Mouse (Mus musculus) neural tube, embryonic 15.5 days (tissue): ENCODE results near the gene Oxt. TPM values are rescaled to one million over a fixed set of nuclear protein-coding genes. Genes with fewer than 3 reads are reported as not detected.
A peak's percentile ranks its signal among the peaks of the same experiment; 100 is the strongest.

ENCODE experiments used
- ATAC-seq: fragments of 200-750 bp; cut with Nextera tagmentation; 2 replicates; pipeline ENCODE4 v1.8.0; 2017; ENCODE audit warnings: mild to moderate bottlenecking, moderate TSS enrichment, moderate library complexity; ENCODE audit not compliant: low FRiP score
- H3K27ac ChIP-seq: fragments of 300-500 bp; sonication (generic); replicated peaks from 2 replicates; pipeline ENCODE4 v1.5.1; 2015; ENCODE audit warnings: mild to moderate bottlenecking, inconsistent platforms
- H3K27me3 ChIP-seq: fragments of 300-500 bp; sonication (generic); replicated peaks from 2 replicates; pipeline ENCODE4 v1.6.1; 2015; ENCODE audit warnings: inconsistent platforms
- H3K36me3 ChIP-seq: fragments of 300-500 bp; sonication (generic); 2 replicates; pipeline ENCODE4 v1.6.1; 2015; ENCODE audit warnings: inconsistent platforms
- H3K4me1 ChIP-seq: fragments of 300-500 bp; sonication (generic); 2 replicates; pipeline ENCODE4 v1.6.1; 2015; ENCODE audit warnings: inconsistent platforms
- H3K4me2 ChIP-seq: fragments of 300-500 bp; sonication (generic); 2 replicates; pipeline ENCODE4 v1.6.1; 2015; ENCODE audit warnings: inconsistent platforms, mild to moderate bottlenecking, moderate library complexity
- H3K4me3 ChIP-seq: fragments of 300-500 bp; sonication (generic); replicated peaks from 2 replicates; pipeline ENCODE4 v1.5.1; 2015; ENCODE audit warnings: mild to moderate bottlenecking, inconsistent platforms
- H3K9ac ChIP-seq: fragments of 300-500 bp; sonication (generic); replicated peaks from 2 replicates; pipeline ENCODE4 v1.6.1; 2015; ENCODE audit warnings: mild to moderate bottlenecking, inconsistent platforms
- H3K9me3 ChIP-seq: fragments of 300-500 bp; sonication (generic); replicated peaks from 2 replicates; pipeline ENCODE4 v1.6.1; 2016; ENCODE audit warnings: inconsistent platforms
- WGBS: fragments of 180-500 bp; shearing (Covaris S2); methylation state at CpG from one replicate; pipeline ENCODE4 v1.1.7; 2015; ENCODE audit warnings: mixed read lengths; 5-methylcytosine and 5-hydroxymethylcytosine counted together
- polyA plus RNA-seq: library from polyadenylated mRNA; unstranded; fragments of >200 nt; fragmentation: Nextera tagmentation; extraction: Ambion mirVana; gene quantifications from 2 replicates; pipeline ENCODE4 v1.2.1, GENCODE M21; 2015

Gene Oxt
- polyA plus RNA-seq, 1 experiment from 2014 or later, result not detected

GRCm38 (mm10) chr2:130579791-130580190 is 3.8 kb downstream of the Oxt start:
- ATAC-seq, result no peak
- no peak overlapping the region for H3K9ac ChIP-seq
- no peaks in the 10 kb centered on the region for H3K9me3 ChIP-seq
- H3K4me1 ChIP-seq, result peaks cover 31% of the 10 kb centered on the region
- H3K27ac ChIP-seq, result no peak overlapping the region
- H3K27me3 ChIP-seq, result peaks cover 91% of the 10 kb centered on the region
- H3K4me3 ChIP-seq, result no peak overlapping the region
- 6% methylated on average over 8 of the region's 8 CpGs for WGBS
- H3K4me2 ChIP-seq, result no peak overlapping the region
- H3K36me3 ChIP-seq, result no peaks in the 10 kb centered on the region

GRCm38 (mm10) chr2:130581201-130581600 is 5.2 kb downstream of the Oxt start:
- Histone ChIP-seq H3K36me3 (no peaks in the 10 kb centered on the region), H3K4me3 (peak overlapping the region; percentile 32), H3K4me2 (peak overlapping the region; percentile 54), H3K4me1 (peaks cover 28% of the 10 kb centered on the region), H3K9me3 (no peaks in the 10 kb centered on the region), H3K27ac (no peak overlapping the region), H3K27me3 (peaks cover 77% of the 10 kb centered on the region), H3K9ac (no peak overlapping the region)
- 3% methylated on average over 16 of the region's 16 CpGs for WGBS
- no peak for ATAC-seq

- WGBS, result 37% methylated on average over 10 of the region's 10 CpGs
- Histone ChIP-seq H3K4me1 (peaks cover 18% of the 10 kb centered on the region), H3K9ac (no peak within 1 kb of the TSS), H3K27ac (no peak within 1 kb of the TSS), H3K9me3 (no peaks in the 10 kb centered on the region), H3K4me2 (peak within 1 kb of the TSS; percentile 54; the same call in 1 of the 2 replicates), H3K36me3 (no peaks in the 10 kb centered on the region), H3K27me3 (peaks cover 64% of the 10 kb centered on the region), H3K4me3 (no peak within 1 kb of the TSS)
- no peak for ATAC-seq
Measured at GRCm38 (mm10) chr2:130582552-130582951, 6.6 kb downstream of the Oxt start, which contains the start of gene Avp. Avp (minus strand) TSS chr2:130582554.

- Histone ChIP-seq H3K4me2 (no peak overlapping the region), H3K27me3 (peaks cover 50% of the 10 kb centered on the region), H3K9me3 (no peaks in the 10 kb centered on the region), H3K9ac (no peak overlapping the region), H3K36me3 (no peaks in the 10 kb centered on the region), H3K27ac (no peak overlapping the region), H3K4me1 (peaks cover 15% of the 10 kb centered on the region), H3K4me3 (no peak overlapping the region)
- 81% methylated on average over 10 of the region's 10 CpGs for WGBS
- no peak for ATAC-seq
Measured at GRCm38 (mm10) chr2:130583902-130584560, 8.1 kb downstream of the Oxt start.

- peaks cover 10% of the 10 kb centered on the region for H3K36me3 ChIP-seq
- H3K4me3 ChIP-seq, result no peak overlapping the region
- no peak overlapping the region for H3K4me2 ChIP-seq
- H3K9me3 ChIP-seq, result no peaks in the 10 kb centered on the region
- H3K27me3 ChIP-seq, result peaks cover 30% of the 10 kb centered on the region
- H3K4me1 ChIP-seq, result peaks cover 1% of the 10 kb centered on the region
- H3K9ac ChIP-seq, result no peak overlapping the region
- H3K27ac ChIP-seq, result no peak overlapping the region
- ATAC-seq, result no peak
- 88% methylated on average over 6 of the region's 6 CpGs for WGBS
Measured at GRCm38 (mm10) chr2:130586016-130586415, 10.0 kb downstream of the Oxt start.

GRCm38 (mm10) chr2:130588373-130588772 is 12.4 kb downstream of the Oxt start:
- 87% methylated on average over 2 of the region's 2 CpGs for WGBS
- ATAC-seq, result no peak
- no peak overlapping the region for H3K9ac ChIP-seq
- H3K9me3 ChIP-seq, result no peaks in the 10 kb centered on the region
- no peak overlapping the region for H3K4me3 ChIP-seq
- H3K27ac ChIP-seq, result no peak overlapping the region
- H3K27me3 ChIP-seq, result 0 out of 2 replicates have a peak, but pooled peaks cover 8% of the 10 kb centered on the region
- peaks cover 18% of the 10 kb centered on the region for H3K36me3 ChIP-seq
- no peak overlapping the region for H3K4me2 ChIP-seq
- no peaks in the 10 kb centered on the region for H3K4me1 ChIP-seq

GRCm38 (mm10) chr2:130589157-130589556 is 13.2 kb downstream of the Oxt start:
- Histone ChIP-seq H3K36me3 (peaks cover 18% of the 10 kb centered on the region), H3K27ac (no peak overlapping the region), H3K9me3 (no peaks in the 10 kb centered on the region), H3K4me2 (no peak overlapping the region), H3K4me3 (no peak overlapping the region), H3K9ac (no peak overlapping the region), H3K27me3 (no peaks in the 10 kb centered on the region), H3K4me1 (no peaks in the 10 kb centered on the region)
- ATAC-seq, result no peak
- 59% methylated on average over 4 of the region's 4 CpGs for WGBS

GRCm38 (mm10) chr2:130589761-130590160 is 13.8 kb downstream of the Oxt start:
- no peaks in the 10 kb centered on the region for H3K4me1 ChIP-seq
- no peak for ATAC-seq
- H3K4me2 ChIP-seq, result no peak overlapping the region
- peaks cover 20% of the 10 kb centered on the region for H3K36me3 ChIP-seq
- H3K9me3 ChIP-seq, result no peaks in the 10 kb centered on the region
- H3K9ac ChIP-seq, result no peak overlapping the region
- H3K27ac ChIP-seq, result no peak overlapping the region
- WGBS, result 94% methylated on average over 2 of the region's 2 CpGs
- H3K4me3 ChIP-seq, result no peak overlapping the region
- H3K27me3 ChIP-seq, result no peaks in the 10 kb centered on the region

- 97% methylated on average over 2 of the region's 2 CpGs for WGBS
- peaks cover 29% of the 10 kb centered on the region for H3K36me3 ChIP-seq
- ATAC-seq, result no peak
- no peaks in the 10 kb centered on the region for H3K27me3 ChIP-seq
- H3K9ac ChIP-seq, result no peak overlapping the region
- H3K9me3 ChIP-seq, result no peaks in the 10 kb centered on the region
- no peak overlapping the region for H3K4me3 ChIP-seq
- no peak overlapping the region for H3K27ac ChIP-seq
- H3K4me2 ChIP-seq, result no peak overlapping the region
- H3K4me1 ChIP-seq, result no peaks in the 10 kb centered on the region
Measured at GRCm38 (mm10) chr2:130591016-130591415, 15.0 kb downstream of the Oxt start.

- ATAC-seq, result no peak
- Histone ChIP-seq H3K9ac (no peak overlapping the region), H3K4me1 (no peaks in the 10 kb centered on the region), H3K27me3 (no peaks in the 10 kb centered on the region), H3K27ac (no peak overlapping the region), H3K36me3 (peaks cover 55% of the 10 kb centered on the region), H3K4me3 (no peak overlapping the region), H3K4me2 (no peak overlapping the region), H3K9me3 (no peaks in the 10 kb centered on the region)
- WGBS, result 92% methylated on average over 1 of the region's 1 CpGs
Measured at GRCm38 (mm10) chr2:130595596-130595995, 19.6 kb downstream of the Oxt start.

GRCm38 (mm10) chr2:130597601-130598010 is 21.6 kb downstream of the Oxt start:
- no peaks in the 10 kb centered on the region for H3K4me1 ChIP-seq
- no peak overlapping the region for H3K4me3 ChIP-seq
- H3K27me3 ChIP-seq, result no peaks in the 10 kb centered on the region
- 9% methylated on average over 1 of the region's 1 CpGs for WGBS
- H3K4me2 ChIP-seq, result no peak overlapping the region
- H3K36me3 ChIP-seq, result peaks cover 56% of the 10 kb centered on the region
- H3K9ac ChIP-seq, result no peak overlapping the region
- H3K9me3 ChIP-seq, result no peaks in the 10 kb centered on the region
- peak; percentile 63; the same call in 1 of the 2 replicates for ATAC-seq
- no peak overlapping the region for H3K27ac ChIP-seq

GRCm38 (mm10) chr2:130598399-130598798 is 22.4 kb downstream of the Oxt start:
- H3K4me1 ChIP-seq, result no peaks in the 10 kb centered on the region
- no peak overlapping the region for H3K9ac ChIP-seq
- H3K36me3 ChIP-seq, result peaks cover 64% of the 10 kb centered on the region
- no peak overlapping the region for H3K27ac ChIP-seq
- no peaks in the 10 kb centered on the region for H3K9me3 ChIP-seq
- H3K4me3 ChIP-seq, result no peak overlapping the region
- H3K4me2 ChIP-seq, result no peak overlapping the region
- 69% methylated on average over 3 of the region's 3 CpGs for WGBS
- no peak for ATAC-seq
- H3K27me3 ChIP-seq, result no peaks in the 10 kb centered on the region
